Mouse (Mus musculus): ENCODE results near the gene Rnaseh2a.

- TF ChIP-seq CTCF (IDR thresholded peaks at IDR 0.05) (no peak), EP300 (IDR thresholded peaks at IDR 0.05) (0 out of 2 replicates have a peak, but pooled peaks have one; percentile 19)
Observed at GRCm38 (mm10) chr8:84981644-84982498, 12.3 kb upstream of the Rnaseh2a start.
